Mouse (Mus musculus) layer of hippocampus, adult 9-10 months (tissue): ENCODE measurements around the gene Kcnj13.
A peak's percentile ranks its signal among the peaks of the same experiment; 100 is the strongest.

Source experiments
- DNase-seq: peaks from one replicate; pipeline ENCODE4 v3.0.0; 2022; ENCODE audit warnings: low spot score

Gene Kcnj13

DNA sequence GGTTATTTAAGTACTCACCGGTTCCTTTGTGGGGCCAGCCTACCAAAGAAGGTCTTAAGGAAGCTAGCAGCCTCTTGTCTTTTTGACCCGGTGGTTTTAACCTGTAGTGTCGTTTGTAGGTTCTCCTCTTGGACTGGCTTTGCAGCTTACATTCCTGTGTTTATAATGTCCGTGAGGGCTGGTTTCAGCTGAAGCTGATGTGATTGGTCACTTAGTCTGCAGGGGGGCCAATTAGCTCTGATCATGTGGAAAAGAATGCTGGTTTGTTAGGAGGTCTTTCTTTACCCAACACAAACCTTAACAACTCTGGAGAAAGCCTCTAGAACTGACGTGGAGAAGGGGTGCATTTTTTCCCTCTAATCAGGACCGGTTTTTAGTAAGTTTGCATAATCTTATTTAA is at the start of gene Kcnj13:
Gene Kcnj13, minus strand, starts transcription at position 136 of the 400 bp plus-strand sequence.
- DNase-seq, result no peak

DNA sequence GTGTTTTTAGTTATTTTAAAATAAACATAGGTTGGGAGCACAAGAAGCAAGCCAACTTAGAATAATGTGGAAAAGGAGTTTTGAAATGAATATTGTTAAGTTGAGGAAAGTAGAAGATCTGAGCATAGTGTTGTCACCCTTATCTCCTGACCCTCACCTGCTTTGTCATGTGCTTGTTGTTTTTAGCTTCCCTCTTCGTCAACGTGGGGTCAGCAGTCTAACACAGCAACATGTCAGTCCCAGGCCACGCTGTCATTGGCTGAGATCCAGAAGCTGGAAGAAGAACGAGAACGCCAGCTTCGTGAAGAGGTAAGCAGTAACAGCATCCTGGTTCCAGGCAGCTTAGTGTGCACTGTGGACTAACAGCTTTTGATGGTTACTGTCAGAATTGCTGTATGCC is 42.1 kb upstream of the Kcnj13 start:
- DNase-seq, result no peak

DNA sequence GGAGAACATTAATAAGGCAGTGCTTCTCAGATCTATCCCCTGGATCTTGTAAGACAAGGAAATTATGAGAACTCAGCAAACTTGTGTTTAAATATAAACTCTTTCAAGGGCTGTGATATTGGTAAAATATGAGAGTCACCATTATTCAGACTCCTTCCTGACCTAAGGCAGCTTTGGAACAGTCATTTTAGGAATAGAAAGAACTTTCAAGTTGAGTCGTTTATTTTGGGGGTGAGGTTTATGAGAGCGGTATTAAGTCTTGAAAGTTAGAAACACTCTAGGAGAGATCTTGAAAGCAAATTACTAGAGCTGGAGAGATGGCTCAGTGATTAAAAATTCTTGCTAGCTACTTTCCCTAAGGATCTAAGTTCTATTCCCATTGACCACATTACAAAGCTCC is 40.6 kb upstream of the Kcnj13 start:
- no peak for DNase-seq

DNA sequence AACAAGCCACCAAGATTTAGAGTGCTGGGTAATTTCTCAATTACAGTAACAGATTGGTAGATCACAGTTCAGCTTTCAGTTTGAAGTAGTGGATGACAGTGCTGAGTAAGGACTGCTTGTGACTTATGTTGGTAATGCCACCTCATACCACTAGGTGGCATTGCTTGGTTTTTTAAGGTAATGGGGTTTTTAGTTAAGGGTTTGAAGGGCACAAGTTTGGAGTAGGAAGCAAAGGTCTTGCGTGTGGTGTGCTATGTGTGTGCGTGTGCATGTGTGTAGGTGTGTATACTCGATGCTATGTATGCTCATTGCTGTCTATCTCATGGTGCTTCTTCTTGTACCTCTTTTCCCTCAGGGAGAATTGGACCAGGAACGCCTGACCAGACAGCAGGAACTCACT is 24.2 kb upstream of the Kcnj13 start:
- DNase-seq, result peak; percentile 12

DNA sequence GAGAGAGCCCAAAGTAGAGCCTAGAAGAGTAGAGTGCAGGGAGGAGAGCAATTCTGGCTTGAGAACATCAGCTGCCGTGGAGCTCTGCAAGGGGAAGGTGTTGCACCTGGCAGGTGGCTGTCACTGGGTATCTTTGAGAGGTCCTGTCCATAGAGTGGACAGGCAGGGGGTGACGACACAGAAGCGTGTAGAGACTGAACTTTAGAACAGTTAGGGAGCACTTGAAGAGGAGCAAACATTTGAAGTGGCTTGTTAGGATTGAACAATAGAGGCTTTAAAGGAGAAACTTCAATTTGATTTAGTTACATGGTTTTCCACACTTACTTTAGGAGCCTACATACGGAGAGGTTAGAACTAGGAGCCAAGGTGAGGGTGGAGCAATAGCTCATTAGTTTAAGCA is 14.9 kb upstream of the Kcnj13 start:
- DNase-seq, result no peak

DNA sequence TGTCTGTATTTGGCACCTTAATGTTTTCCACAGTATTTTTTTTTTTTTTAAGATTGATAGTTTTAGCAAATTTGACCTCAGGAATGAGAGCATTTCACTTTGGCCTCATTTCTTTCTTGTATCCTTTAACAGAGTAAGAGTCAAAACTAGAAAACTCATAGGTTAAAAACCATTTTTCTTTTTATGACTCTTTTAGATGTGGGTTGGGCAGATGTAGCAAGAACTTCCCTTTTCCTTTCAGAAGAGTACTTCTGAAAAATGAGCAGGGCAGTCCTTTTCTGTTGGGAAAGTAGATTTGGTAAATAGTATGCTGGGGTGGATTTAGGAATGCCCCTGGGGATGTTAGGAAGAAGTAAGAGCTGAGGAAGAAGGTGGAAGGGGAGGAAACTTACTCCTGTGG is 11.5 kb upstream of the Kcnj13 start:
- no peak for DNase-seq

DNA sequence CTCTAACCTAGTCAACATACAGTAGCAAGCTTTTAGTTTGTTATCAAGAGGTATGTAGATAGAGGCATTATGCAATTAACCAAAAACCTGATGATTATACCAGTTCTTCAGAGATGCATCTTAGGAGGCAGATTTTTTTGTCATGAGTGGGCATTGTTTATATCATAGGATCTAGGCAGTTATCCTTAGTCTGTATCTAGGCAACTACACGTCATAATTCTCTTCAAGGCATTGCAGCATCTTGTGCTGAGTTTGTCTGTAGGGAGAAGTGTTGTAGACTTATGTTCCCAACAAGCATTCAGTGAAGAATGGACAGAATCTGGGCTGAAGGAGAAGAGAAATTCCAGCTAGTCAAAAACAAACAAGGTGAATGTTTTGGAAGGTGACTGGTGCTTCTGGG is 10.2 kb upstream of the Kcnj13 start:
- DNase-seq, result no peak

DNA sequence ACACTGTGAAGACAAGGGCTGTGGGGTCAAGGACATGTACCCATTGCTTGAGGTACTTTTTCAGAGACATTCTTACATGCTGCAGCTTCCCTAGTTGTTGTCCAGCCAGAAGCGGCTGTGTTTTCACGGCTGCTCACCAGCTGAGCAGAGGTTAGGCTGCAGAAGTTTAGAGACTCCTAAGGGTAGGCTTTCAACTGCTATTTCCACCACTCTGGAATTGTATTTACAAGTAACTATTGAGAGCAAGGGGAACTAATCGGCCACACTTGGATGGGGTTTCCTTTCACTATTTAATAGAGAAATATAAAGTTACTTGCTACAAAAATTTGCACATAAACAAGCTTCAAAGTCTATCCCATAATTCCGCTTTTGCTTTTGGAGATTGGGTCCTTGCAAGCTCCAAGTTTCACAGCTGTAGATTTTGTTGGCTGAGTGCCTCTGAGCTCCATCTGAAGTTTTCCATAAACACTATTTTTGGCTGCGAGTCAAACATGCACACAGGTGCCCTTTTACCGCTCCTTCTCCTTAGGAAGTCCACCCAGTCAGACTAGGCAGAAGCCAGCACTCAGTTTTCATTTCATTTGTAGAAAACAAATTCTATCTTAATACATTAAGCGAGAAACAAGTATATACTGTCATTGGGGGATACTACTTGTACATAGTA is 2.5 kb upstream of the Kcnj13 start:
- DNase-seq, result no peak

DNA sequence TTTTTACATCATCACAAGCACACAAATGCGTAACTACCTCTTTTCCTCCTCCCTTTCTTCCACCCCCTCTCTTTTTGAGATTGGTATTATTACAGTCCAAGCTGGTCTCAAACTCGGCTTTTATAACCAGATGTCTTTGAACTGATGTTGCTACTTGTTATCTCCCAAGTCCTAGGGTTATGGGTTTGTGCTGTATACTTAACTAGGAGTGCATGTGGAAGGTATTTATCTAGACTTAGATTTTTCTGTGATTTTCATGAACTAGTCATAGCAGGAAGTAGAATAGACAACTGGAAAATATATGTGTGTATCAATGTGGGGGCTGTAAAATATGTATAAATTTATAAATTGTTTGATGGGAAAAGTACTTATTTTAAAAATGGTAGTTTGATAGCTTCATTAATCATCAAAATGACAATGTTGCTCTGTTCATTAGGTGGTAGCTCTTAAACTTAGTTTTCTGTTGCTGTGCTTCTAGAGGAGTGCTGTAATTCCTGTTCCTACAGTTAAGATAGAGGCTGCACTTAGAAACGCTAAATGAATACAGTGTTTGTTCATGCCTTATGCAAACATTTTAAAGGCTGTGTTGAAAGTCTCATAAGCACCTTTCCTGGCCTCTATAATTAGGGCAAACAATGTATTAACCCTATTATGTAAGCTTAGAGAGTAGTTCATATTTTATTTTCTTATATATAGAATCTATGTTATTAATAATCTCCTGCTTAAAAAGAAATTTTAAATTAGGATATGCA is 909 bp downstream of the Kcnj13 start:
- no peak for DNase-seq

DNA sequence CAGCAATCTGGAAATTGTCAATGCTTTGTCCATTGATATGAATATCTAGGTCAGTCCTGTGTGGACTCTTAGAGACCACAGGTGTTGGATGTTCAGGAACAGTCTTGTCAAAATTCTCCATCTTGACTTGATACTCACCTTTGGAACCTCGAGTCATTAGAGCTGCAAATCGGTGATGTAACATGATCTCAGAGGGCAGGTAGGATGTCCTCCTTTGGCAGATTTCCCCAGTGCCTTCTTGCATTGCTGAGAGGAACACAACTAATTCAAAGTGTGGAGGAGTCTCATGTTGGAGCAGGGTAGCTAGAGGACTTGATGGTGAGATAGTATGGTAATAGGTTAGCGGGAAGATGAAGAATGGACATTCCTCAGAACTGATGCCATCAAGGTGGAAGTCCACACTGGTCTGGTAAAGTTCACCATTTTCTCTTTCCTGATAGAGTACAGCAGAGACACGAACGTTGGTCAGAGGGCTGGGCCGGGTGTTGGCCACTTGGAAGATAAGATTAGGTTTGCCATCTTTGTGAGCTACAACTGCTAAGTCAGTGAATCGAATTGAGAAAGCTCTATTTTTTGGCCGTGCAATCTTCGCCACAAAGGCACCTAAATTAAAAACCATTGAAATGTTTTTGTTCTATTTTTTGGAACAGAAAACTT is 8.0 kb downstream of the Kcnj13 start:
- DNase-seq, result no peak

DNA sequence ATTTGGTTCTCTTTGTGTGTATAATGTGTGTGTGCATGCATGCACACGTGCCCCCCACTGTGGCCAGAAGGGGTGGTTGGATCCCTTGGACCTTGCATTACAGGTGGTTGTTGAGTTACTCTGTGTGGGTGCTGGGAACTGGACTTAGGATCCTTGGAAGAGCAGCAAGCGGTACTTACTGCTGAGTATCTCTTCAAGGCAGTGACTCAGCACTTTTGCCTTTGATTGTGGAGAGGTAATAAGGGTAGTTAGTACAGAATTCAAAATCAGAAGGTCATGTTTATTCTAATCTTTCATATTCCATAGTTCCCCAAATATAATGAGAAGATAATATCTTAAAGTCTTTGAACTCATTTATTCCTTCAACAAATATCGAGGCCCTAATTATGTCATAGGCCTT is 13.4 kb downstream of the Kcnj13 start:
- no peak for DNase-seq

DNA sequence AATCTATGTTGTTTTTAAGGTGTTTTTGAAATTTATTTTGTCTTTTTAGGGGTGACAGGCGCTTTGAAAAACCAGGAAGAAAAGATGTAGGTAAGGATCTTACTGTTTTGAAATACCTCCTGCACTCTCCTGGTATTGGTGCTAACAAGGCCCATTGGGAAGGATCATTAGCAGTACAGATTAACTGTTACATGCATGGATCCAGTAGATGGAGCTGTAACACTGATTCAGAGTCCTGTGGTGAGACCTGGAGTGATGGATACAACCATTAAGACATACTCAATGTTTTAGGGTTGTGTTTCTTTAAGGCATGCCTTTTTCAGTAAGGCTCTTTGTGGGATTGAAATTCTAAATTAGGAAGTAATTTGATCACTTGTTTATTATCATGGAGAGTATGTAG is 14.6 kb downstream of the Kcnj13 start:
- no peak for DNase-seq

DNA sequence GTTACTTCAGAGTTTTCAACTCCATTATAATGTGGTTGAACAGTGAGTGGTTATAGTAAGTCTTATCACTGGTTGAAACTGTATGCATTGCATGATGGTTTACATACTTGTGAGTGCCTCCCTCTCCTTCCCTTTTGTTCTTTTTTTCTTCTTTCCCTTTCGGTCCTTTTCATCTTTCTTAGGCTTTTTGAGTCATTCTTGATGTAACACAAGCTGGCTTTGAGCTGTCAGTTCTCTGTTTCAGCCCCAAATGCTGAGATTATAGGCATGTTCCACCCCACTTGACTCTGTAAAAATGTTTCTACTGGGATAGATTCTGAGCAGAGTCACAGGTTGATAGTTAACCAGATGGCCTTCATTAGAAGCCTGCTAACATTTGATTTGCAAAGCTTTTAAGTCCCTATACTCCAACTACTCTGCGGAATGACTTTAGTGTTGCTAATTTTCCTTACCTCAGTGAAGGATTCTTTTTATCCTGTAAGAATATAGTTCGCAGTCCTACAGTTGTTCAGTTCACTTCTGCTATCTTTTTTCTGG is 16.4 kb downstream of the Kcnj13 start:
- DNase-seq, result no peak

DNA sequence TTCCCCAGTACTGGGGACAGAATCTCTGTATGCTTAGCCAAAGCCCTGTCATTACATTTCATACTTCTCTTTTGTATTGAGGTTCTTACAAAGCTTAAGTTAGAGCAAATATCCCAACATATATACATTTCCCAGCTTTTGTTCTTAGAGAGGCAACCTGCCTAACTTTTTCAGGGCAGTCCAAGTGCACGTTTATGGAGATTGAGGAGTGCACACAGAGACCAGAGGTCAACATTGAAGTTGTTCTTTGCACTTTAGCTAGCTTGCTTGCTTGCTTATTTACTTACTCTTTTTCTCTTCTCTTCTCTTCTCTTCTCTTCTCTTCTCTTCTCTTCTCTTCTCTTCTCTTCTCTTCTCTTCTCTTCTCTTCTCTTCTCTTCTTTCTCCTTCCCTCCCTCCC is 34.3 kb downstream of the Kcnj13 start:
- DNase-seq, result no peak

DNA sequence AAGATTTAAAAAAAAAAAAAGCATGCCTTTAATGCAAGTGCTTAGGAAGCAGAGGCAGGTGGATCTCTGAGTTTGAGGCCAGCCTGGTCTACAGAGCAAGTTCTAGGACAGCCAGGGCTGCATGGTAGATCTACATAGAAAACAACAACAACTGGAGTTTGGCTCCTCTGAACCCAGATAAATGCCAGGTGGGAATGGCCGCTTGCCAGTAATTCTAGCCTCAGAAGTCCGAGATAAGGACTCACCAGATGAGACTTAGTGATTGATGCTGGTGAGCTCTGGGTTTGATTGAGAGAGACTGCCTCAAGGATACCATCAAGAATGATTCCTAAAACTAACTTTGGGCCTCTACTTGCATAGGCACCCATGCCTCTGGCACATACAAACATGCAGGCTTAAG is 44.0 kb downstream of the Kcnj13 start:
- DNase-seq, result no peak
